Mouse (Mus musculus): ENCODE results near the gene Pctp. TPM values are rescaled to one million over a fixed set of nuclear protein-coding genes. Genes with fewer than 3 reads are reported as not detected.
A peak's percentile ranks its signal among the peaks of the same experiment; 100 is the strongest.

Pctp gene
- polyA plus RNA-seq, 1 experiment from 2014 or later, result 13.9 TPM

DNA sequence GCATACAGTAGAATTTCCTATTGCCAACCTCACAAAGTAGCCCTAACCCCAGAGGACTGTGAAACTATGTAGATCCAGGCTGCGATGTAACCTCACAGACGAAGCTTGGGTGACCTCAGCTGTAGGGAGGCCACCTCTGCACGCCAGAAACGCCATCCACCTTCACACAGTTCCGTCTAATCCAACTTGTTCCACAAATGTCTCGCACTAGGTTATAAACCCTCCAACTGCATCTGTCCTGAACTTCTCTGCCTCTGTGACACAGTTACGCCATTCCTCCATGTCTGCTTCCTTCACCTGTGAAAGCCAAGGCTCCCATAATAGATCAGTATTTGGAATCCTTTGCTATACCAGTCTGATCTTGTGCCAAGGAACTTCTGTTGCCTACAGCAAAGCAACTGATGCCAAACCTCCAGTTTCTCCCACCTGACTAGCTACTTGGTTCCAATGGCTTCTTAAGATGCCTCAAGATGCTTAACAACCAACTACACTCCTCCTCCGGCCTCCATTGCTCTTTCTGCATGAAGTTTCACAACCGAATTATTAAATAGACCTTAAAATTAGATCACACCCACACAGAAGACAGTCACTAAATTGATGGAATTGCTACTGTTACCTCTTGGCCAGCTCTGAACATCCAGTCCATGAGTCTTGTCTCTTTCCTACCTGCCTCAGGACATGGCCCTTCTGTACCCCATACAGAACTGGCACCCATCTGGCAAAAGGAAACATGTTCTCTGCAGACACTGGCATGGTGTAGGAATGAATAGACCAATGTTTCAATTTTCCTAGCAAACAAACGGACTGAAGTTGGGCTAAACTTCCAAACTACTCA, 1.1 kb downstream of the Pctp start:
- H3K9me3 ChIP-seq (ENCODE audit: control insufficient read depth, low read length), result no peaks in the 10 kb centered on the region
- H3K4me1 ChIP-seq (replicated peaks; ENCODE audit: control insufficient read depth, insufficient read depth, low read length), result peaks cover 6% of the 10 kb centered on the region; the same call in 1 of the 2 replicates
- ATAC-seq (replicated peaks; ENCODE audit: low FRiP score) (no peak), DNase-seq (ENCODE audit: low spot score) (no peak)
- H3K4me3 ChIP-seq (ENCODE audit: low read depth, low read length), result peak overlapping the region; percentile 68
- no peak overlapping the region for H3K27ac ChIP-seq (ENCODE audit: low read depth, low read length)
- WGBS, result 87% methylated on average over 10 of the region's 10 CpGs
- no peak overlapping the region for H3K9ac ChIP-seq (ENCODE audit: low read depth, low read length)
- H3K4me2 ChIP-seq, result peak overlapping the region; percentile 71
- no peaks in the 10 kb centered on the region for H3K27me3 ChIP-seq (replicated peaks; ENCODE audit: control insufficient read depth, insufficient read depth, low read length)
- no peaks in the 10 kb centered on the region for H3K36me3 ChIP-seq (ENCODE audit: control insufficient read depth, insufficient read depth, low read length)

DNA sequence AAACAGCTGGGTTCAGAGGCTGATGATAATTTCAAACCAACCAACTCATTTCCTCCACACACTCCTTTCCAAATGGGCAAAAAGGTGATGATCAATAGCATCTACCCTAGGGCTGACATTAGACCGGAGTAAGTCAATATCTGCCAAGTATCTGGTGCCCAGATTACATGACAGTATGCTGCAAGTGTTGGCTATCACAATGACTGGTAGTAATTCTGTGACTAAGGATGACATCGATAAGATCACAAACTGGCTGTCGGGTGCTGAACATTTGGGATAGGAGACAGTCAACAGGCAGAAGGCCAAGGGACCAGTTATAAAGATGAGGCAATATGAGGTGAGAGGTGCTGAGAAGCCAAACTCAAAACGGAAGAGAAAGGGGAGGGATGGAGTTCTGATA, 2.0 kb downstream of the Pctp start:
- Histone ChIP-seq H3K9ac (ENCODE audit: low read depth, low read length) (no peak overlapping the region), H3K27me3 (replicated peaks; ENCODE audit: control insufficient read depth, insufficient read depth, low read length) (no peaks in the 10 kb centered on the region), H3K4me3 (ENCODE audit: low read depth, low read length) (no peak overlapping the region), H3K27ac (ENCODE audit: low read depth, low read length) (no peak overlapping the region), H3K4me2 (no peak overlapping the region), H3K36me3 (ENCODE audit: control insufficient read depth, insufficient read depth, low read length) (no peaks in the 10 kb centered on the region), H3K4me1 (replicated peaks; ENCODE audit: control insufficient read depth, insufficient read depth, low read length) (peaks cover 6% of the 10 kb centered on the region; the same call in 1 of the 2 replicates), H3K9me3 (ENCODE audit: control insufficient read depth, low read length) (no peaks in the 10 kb centered on the region)
- 91% methylated on average over 4 of the region's 4 CpGs for WGBS
- ATAC-seq (replicated peaks; ENCODE audit: low FRiP score), result no peak
- no peak for DNase-seq (ENCODE audit: low spot score)

GRCm38 (mm10) chr11:89998996-89999770, 3.5 kb downstream of the Pctp start:
- Histone ChIP-seq H3K4me3 (ENCODE audit: low read depth, low read length) (no peak overlapping the region), H3K4me2 (no peak overlapping the region), H3K9ac (ENCODE audit: low read depth, low read length) (no peak overlapping the region), H3K27ac (ENCODE audit: low read depth, low read length) (no peak overlapping the region), H3K4me1 (replicated peaks; ENCODE audit: control insufficient read depth, insufficient read depth, low read length) (peaks cover 6% of the 10 kb centered on the region; the same call in 1 of the 2 replicates), H3K27me3 (replicated peaks; ENCODE audit: control insufficient read depth, insufficient read depth, low read length) (no peaks in the 10 kb centered on the region), H3K36me3 (ENCODE audit: control insufficient read depth, insufficient read depth, low read length) (no peaks in the 10 kb centered on the region), H3K9me3 (ENCODE audit: control insufficient read depth, low read length) (no peaks in the 10 kb centered on the region)
- WGBS, result 89% methylated on average over 18 of the region's 18 CpGs
- no peak for ATAC-seq (replicated peaks; ENCODE audit: low FRiP score)
- no peak for DNase-seq (ENCODE audit: low spot score)

DNA sequence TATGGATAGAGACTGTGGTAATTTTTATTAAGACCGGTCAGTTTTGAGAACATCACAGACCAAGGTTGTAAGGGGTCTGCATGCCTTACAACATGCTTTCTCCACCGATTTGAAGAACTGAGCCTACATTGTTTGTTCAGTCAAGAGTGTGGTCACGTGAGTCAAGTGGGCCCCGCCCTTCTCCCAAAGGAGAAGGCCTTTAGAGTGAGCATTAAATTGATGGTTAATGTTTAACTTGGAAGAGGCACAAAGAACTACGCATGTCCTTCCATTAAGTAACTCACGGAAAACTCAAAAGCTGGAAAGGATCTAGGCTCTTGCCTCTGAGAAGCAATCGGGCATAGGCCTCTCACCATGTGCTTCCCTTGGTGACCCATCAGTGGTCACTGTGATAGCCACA, 5.8 kb downstream of the Pctp start:
- ATAC-seq (replicated peaks; ENCODE audit: low FRiP score) (no peak), DNase-seq (ENCODE audit: low spot score) (no peak)
- Histone ChIP-seq H3K9ac (ENCODE audit: low read depth, low read length) (no peak overlapping the region), H3K9me3 (ENCODE audit: control insufficient read depth, low read length) (no peaks in the 10 kb centered on the region), H3K4me2 (no peak overlapping the region), H3K4me3 (ENCODE audit: low read depth, low read length) (no peak overlapping the region), H3K27ac (ENCODE audit: low read depth, low read length) (no peak overlapping the region), H3K36me3 (ENCODE audit: control insufficient read depth, insufficient read depth, low read length) (no peaks in the 10 kb centered on the region), H3K27me3 (replicated peaks; ENCODE audit: control insufficient read depth, insufficient read depth, low read length) (no peaks in the 10 kb centered on the region), H3K4me1 (replicated peaks; ENCODE audit: control insufficient read depth, insufficient read depth, low read length) (peaks cover 2% of the 10 kb centered on the region; the same call in 1 of the 2 replicates)
- WGBS, result 88% methylated on average over 7 of the region's 7 CpGs

- Histone ChIP-seq H3K9ac (ENCODE audit: low read depth, low read length) (no peak overlapping the region), H3K4me2 (no peak overlapping the region), H3K4me1 (replicated peaks; ENCODE audit: control insufficient read depth, insufficient read depth, low read length) (no peaks in the 10 kb centered on the region), H3K36me3 (ENCODE audit: control insufficient read depth, insufficient read depth, low read length) (no peaks in the 10 kb centered on the region), H3K4me3 (ENCODE audit: low read depth, low read length) (no peak overlapping the region), H3K27ac (ENCODE audit: low read depth, low read length) (no peak overlapping the region), H3K27me3 (replicated peaks; ENCODE audit: control insufficient read depth, insufficient read depth, low read length) (no peaks in the 10 kb centered on the region), H3K9me3 (ENCODE audit: control insufficient read depth, low read length) (no peaks in the 10 kb centered on the region)
- DNase-seq (ENCODE audit: low spot score) (no peak), ATAC-seq (replicated peaks; ENCODE audit: low FRiP score) (no peak)
- WGBS, result 80% methylated on average over 4 of the region's 4 CpGs
Measured at GRCm38 (mm10) chr11:89996406-89996805, 6.3 kb downstream of the Pctp start.

GRCm38 (mm10) chr11:89995596-89995995, 7.1 kb downstream of the Pctp start:
- Histone ChIP-seq H3K4me1 (replicated peaks; ENCODE audit: control insufficient read depth, insufficient read depth, low read length) (no peaks in the 10 kb centered on the region), H3K27me3 (replicated peaks; ENCODE audit: control insufficient read depth, insufficient read depth, low read length) (no peaks in the 10 kb centered on the region), H3K4me3 (ENCODE audit: low read depth, low read length) (no peak overlapping the region), H3K9ac (ENCODE audit: low read depth, low read length) (no peak overlapping the region), H3K27ac (ENCODE audit: low read depth, low read length) (no peak overlapping the region), H3K36me3 (ENCODE audit: control insufficient read depth, insufficient read depth, low read length) (no peaks in the 10 kb centered on the region), H3K9me3 (ENCODE audit: control insufficient read depth, low read length) (no peaks in the 10 kb centered on the region), H3K4me2 (no peak overlapping the region)
- DNase-seq (ENCODE audit: low spot score) (no peak), ATAC-seq (replicated peaks; ENCODE audit: low FRiP score) (no peak)
- 83% methylated on average over 5 of the region's 5 CpGs for WGBS

DNA sequence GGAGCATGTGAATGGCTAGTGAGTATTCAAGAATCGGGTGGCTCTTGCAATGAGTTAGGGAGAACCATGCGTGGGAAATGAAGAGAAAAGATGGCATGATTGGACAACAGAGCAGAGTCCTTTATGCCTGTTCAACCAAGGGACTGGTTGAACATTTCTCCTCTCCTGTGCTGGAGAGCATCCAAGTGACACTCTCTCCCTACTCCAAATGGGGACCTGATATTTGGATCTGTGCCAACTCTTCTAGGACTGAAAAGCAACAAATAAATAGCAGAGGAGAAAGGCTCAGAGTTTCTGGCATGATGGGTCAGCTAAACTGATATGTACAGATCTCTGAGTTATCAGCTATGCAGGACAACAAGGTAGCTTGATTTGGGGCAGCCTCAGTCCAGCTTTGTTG, 8.0 kb downstream of the Pctp start:
- ATAC-seq (replicated peaks; ENCODE audit: low FRiP score) (no peak), DNase-seq (ENCODE audit: low spot score) (no peak)
- H3K4me1 ChIP-seq (replicated peaks; ENCODE audit: control insufficient read depth, insufficient read depth, low read length), result no peaks in the 10 kb centered on the region
- no peak overlapping the region for H3K9ac ChIP-seq (ENCODE audit: low read depth, low read length)
- no peaks in the 10 kb centered on the region for H3K27me3 ChIP-seq (replicated peaks; ENCODE audit: control insufficient read depth, insufficient read depth, low read length)
- H3K4me3 ChIP-seq (ENCODE audit: low read depth, low read length), result no peak overlapping the region
- H3K4me2 ChIP-seq, result no peak overlapping the region
- no peaks in the 10 kb centered on the region for H3K36me3 ChIP-seq (ENCODE audit: control insufficient read depth, insufficient read depth, low read length)
- WGBS, result 75% methylated on average over 2 of the region's 2 CpGs
- H3K9me3 ChIP-seq (ENCODE audit: control insufficient read depth, low read length), result no peaks in the 10 kb centered on the region
- no peak overlapping the region for H3K27ac ChIP-seq (ENCODE audit: low read depth, low read length)

GRCm38 (mm10) chr11:89991661-89992060, 11.0 kb downstream of the Pctp start:
- no peaks in the 10 kb centered on the region for H3K4me1 ChIP-seq (replicated peaks; ENCODE audit: control insufficient read depth, insufficient read depth, low read length)
- H3K4me3 ChIP-seq (ENCODE audit: low read depth, low read length), result no peak overlapping the region
- no peaks in the 10 kb centered on the region for H3K27me3 ChIP-seq (replicated peaks; ENCODE audit: control insufficient read depth, insufficient read depth, low read length)
- H3K9me3 ChIP-seq (ENCODE audit: control insufficient read depth, low read length), result no peaks in the 10 kb centered on the region
- H3K9ac ChIP-seq (ENCODE audit: low read depth, low read length), result no peak overlapping the region
- no peak overlapping the region for H3K4me2 ChIP-seq
- H3K36me3 ChIP-seq (ENCODE audit: control insufficient read depth, insufficient read depth, low read length), result no peaks in the 10 kb centered on the region
- ATAC-seq (replicated peaks; ENCODE audit: low FRiP score) (no peak), DNase-seq (ENCODE audit: low spot score) (no peak)
- H3K27ac ChIP-seq (ENCODE audit: low read depth, low read length), result no peak overlapping the region

All from liver, embryonic 11.5 days (tissue).